Mouse (Mus musculus) liver, embryonic 12.5 days (tissue): ENCODE data around the gene Prex1. TPM values are rescaled to one million over a fixed set of nuclear protein-coding genes. Genes with fewer than 3 reads are reported as not detected.

Source experiments
- ATAC-seq: fragments of 200-750 bp; cut with Nextera tagmentation; 2 replicates; pipeline ENCODE4 v1.8.0; 2017; ENCODE audit warnings: moderate number of reproducible peaks, mild to moderate bottlenecking, moderate library complexity
- H3K27ac ChIP-seq: fragments of 300-500 bp; sonication (generic); 2 replicates; pipeline ENCODE4 v1.5.1; 2016; ENCODE audit warnings: mild to moderate bottlenecking
- H3K27me3 ChIP-seq: fragments of 300-500 bp; sonication (generic); replicated peaks from 2 replicates; pipeline ENCODE4 v1.6.1; 2016; ENCODE audit warnings: mild to moderate bottlenecking, moderate library complexity
- H3K36me3 ChIP-seq: fragments of 300-500 bp; sonication (generic); 2 replicates; pipeline ENCODE4 v1.6.1; 2016; ENCODE audit warnings: mild to moderate bottlenecking, moderate library complexity
- H3K4me1 ChIP-seq: fragments of 300-500 bp; sonication (generic); 2 replicates; pipeline ENCODE4 v1.6.1; 2016
- H3K4me2 ChIP-seq: fragments of 300-500 bp; sonication (generic); 2 replicates; pipeline ENCODE4 v1.6.1; 2016; ENCODE audit warnings: mild to moderate bottlenecking, moderate library complexity
- H3K4me3 ChIP-seq: fragments of 300-500 bp; sonication (generic); 2 replicates; pipeline ENCODE4 v1.5.1; 2016; ENCODE audit warnings: mild to moderate bottlenecking, moderate library complexity
- H3K9ac ChIP-seq: fragments of 300-500 bp; sonication (generic); 2 replicates; pipeline ENCODE4 v1.6.1; 2016; ENCODE audit warnings: mild to moderate bottlenecking, moderate library complexity
- H3K9me3 ChIP-seq: fragments of 300-500 bp; sonication (generic); replicated peaks from 2 replicates; pipeline ENCODE4 v1.6.1; 2016; ENCODE audit warnings: mild to moderate bottlenecking, moderate library complexity
- WGBS: fragments of 180-500 bp; shearing (Covaris S2); methylation state at CpG from one replicate; pipeline ENCODE4 v1.1.7; 2016; ENCODE audit not compliant: insufficient replicate concordance; 5-methylcytosine and 5-hydroxymethylcytosine counted together
- polyA plus RNA-seq: library from polyadenylated mRNA; unstranded; fragments of >200 nt; fragmentation: Nextera tagmentation; extraction: Ambion mirVana; gene quantifications from 2 replicates; pipeline ENCODE4 v1.2.1, GENCODE M21; 2016

The Prex1 gene
- polyA plus RNA-seq, 1 experiment from 2014 or later: 17.5 TPM

- Histone ChIP-seq H3K4me1 (peaks cover 10% of the 10 kb centered on the region), H3K4me3 (no peak overlapping the region), H3K9ac (no peak overlapping the region), H3K9me3 (no peaks in the 10 kb centered on the region), H3K27ac (no peak overlapping the region), H3K27me3 (peaks cover 27% of the 10 kb centered on the region), H3K4me2 (no peak overlapping the region), H3K36me3 (no peaks in the 10 kb centered on the region)
- WGBS: 62% methylated on average over 3 of the region's 3 CpGs
- no peak for ATAC-seq
Measured at GRCm38 (mm10) chr2:166720416-166720815, 6.8 kb upstream of the Prex1 start.

- no peak overlapping the region for H3K4me3 ChIP-seq
- H3K27ac ChIP-seq: no peak overlapping the region
- H3K4me2 ChIP-seq: no peak overlapping the region
- no peak for ATAC-seq
- H3K4me1 ChIP-seq: peaks cover 11% of the 10 kb centered on the region
- no peak overlapping the region for H3K9ac ChIP-seq
- WGBS: 53% methylated on average over 2 of the region's 2 CpGs
- H3K36me3 ChIP-seq: no peaks in the 10 kb centered on the region
- H3K9me3 ChIP-seq: no peaks in the 10 kb centered on the region
- peaks cover 28% of the 10 kb centered on the region for H3K27me3 ChIP-seq
Measured at GRCm38 (mm10) chr2:166719930-166720305, 6.3 kb upstream of the Prex1 start.

- H3K27ac ChIP-seq: no peak overlapping the region
- no peak for ATAC-seq
- WGBS: 65% methylated on average over 1 of the region's 1 CpGs
- H3K9ac ChIP-seq: no peak overlapping the region
- H3K27me3 ChIP-seq: peaks cover 29% of the 10 kb centered on the region
- H3K4me3 ChIP-seq: no peak overlapping the region
- no peak overlapping the region for H3K4me2 ChIP-seq
- peaks cover 16% of the 10 kb centered on the region for H3K4me1 ChIP-seq
- no peaks in the 10 kb centered on the region for H3K36me3 ChIP-seq
- H3K9me3 ChIP-seq: no peaks in the 10 kb centered on the region
Measured at GRCm38 (mm10) chr2:166719301-166719929, 5.8 kb upstream of the Prex1 start.

GRCm38 (mm10) chr2:166716067-166716466 lies 2.4 kb upstream of the Prex1 start:
- no peak for ATAC-seq
- 0 out of 2 replicates have a peak, but pooled peaks cover 12% of the 10 kb centered on the region for H3K27me3 ChIP-seq
- H3K36me3 ChIP-seq: no peaks in the 10 kb centered on the region
- H3K4me3 ChIP-seq: no peak overlapping the region
- H3K27ac ChIP-seq: no peak overlapping the region
- H3K9me3 ChIP-seq: no peaks in the 10 kb centered on the region
- H3K4me2 ChIP-seq: no peak overlapping the region
- peaks cover 40% of the 10 kb centered on the region for H3K4me1 ChIP-seq
- no peak overlapping the region for H3K9ac ChIP-seq
- 76% methylated on average over 7 of the region's 7 CpGs for WGBS

- H3K36me3 ChIP-seq: peaks cover 7% of the 10 kb centered on the region; the same call in 1 of the 2 replicates
- peak overlapping the region; percentile 96 for H3K4me2 ChIP-seq
- 4% methylated on average over 11 of the region's 11 CpGs for WGBS
- ATAC-seq: no peak
- no peak overlapping the region for H3K27ac ChIP-seq
- H3K9me3 ChIP-seq: no peaks in the 10 kb centered on the region
- H3K4me3 ChIP-seq: peak overlapping the region; percentile 93
- peaks cover 49% of the 10 kb centered on the region for H3K4me1 ChIP-seq
- H3K27me3 ChIP-seq: 0 out of 2 replicates have a peak, but pooled peaks cover 12% of the 10 kb centered on the region
- H3K9ac ChIP-seq: peak overlapping the region; percentile 69
Measured at GRCm38 (mm10) chr2:166714427-166714699, 731 bp upstream of the Prex1 start.

- WGBS: 2% methylated on average over 59 of the region's 64 CpGs
- Histone ChIP-seq H3K4me1 (peaks cover 60% of the 10 kb centered on the region), H3K4me2 (peak overlapping the region; percentile 96), H3K36me3 (peaks cover 7% of the 10 kb centered on the region; the same call in 1 of the 2 replicates), H3K27me3 (0 out of 2 replicates have a peak, but pooled peaks cover 8% of the 10 kb centered on the region), H3K4me3 (peak overlapping the region; percentile 93), H3K9ac (peak overlapping the region; percentile 96), H3K27ac (peak overlapping the region; percentile 85), H3K9me3 (no peaks in the 10 kb centered on the region)
- ATAC-seq: peak; percentile 42
Measured at GRCm38 (mm10) chr2:166712801-166713689, 587 bp downstream of the Prex1 start.

- 3% methylated on average over 4 of the region's 4 CpGs for WGBS
- Histone ChIP-seq H3K27me3 (0 out of 2 replicates have a peak, but pooled peaks cover 3% of the 10 kb centered on the region), H3K27ac (peak overlapping the region; percentile 85), H3K9ac (peak overlapping the region; percentile 96), H3K36me3 (peaks cover 7% of the 10 kb centered on the region; the same call in 1 of the 2 replicates), H3K4me2 (peak overlapping the region; percentile 96), H3K4me1 (peaks cover 68% of the 10 kb centered on the region), H3K9me3 (no peaks in the 10 kb centered on the region), H3K4me3 (peak overlapping the region; percentile 93)
- ATAC-seq: no peak
Measured at GRCm38 (mm10) chr2:166712310-166712709, 1.3 kb downstream of the Prex1 start.

- H3K4me3 ChIP-seq: peak overlapping the region; percentile 93
- peak overlapping the region; percentile 85 for H3K27ac ChIP-seq
- H3K4me2 ChIP-seq: peak overlapping the region; percentile 96
- no peaks in the 10 kb centered on the region for H3K9me3 ChIP-seq
- ATAC-seq: no peak
- H3K4me1 ChIP-seq: peaks cover 74% of the 10 kb centered on the region
- H3K27me3 ChIP-seq: 0 out of 2 replicates have a peak, but pooled peaks cover 3% of the 10 kb centered on the region
- WGBS: 22% methylated on average over 7 of the region's 7 CpGs
- peak overlapping the region; percentile 96 for H3K9ac ChIP-seq
- peaks cover 7% of the 10 kb centered on the region; the same call in 1 of the 2 replicates for H3K36me3 ChIP-seq
Measured at GRCm38 (mm10) chr2:166711681-166712132, 1.9 kb downstream of the Prex1 start.

- no peak overlapping the region for H3K4me3 ChIP-seq
- 0 out of 2 replicates have a peak, but pooled peaks cover 1% of the 10 kb centered on the region for H3K27me3 ChIP-seq
- H3K9me3 ChIP-seq: peaks cover 3% of the 10 kb centered on the region
- WGBS: 88% methylated on average over 2 of the region's 2 CpGs
- peaks cover 14% of the 10 kb centered on the region for H3K36me3 ChIP-seq
- no peak for ATAC-seq
- H3K27ac ChIP-seq: peak overlapping the region; percentile 92; the same call in 1 of the 2 replicates
- no peak overlapping the region for H3K9ac ChIP-seq
- H3K4me1 ChIP-seq: peaks cover 90% of the 10 kb centered on the region
- no peak overlapping the region for H3K4me2 ChIP-seq
Measured at GRCm38 (mm10) chr2:166709883-166710282, 3.7 kb downstream of the Prex1 start.

GRCm38 (mm10) chr2:166708304-166708703 lies 5.3 kb downstream of the Prex1 start:
- Histone ChIP-seq H3K27me3 (no peaks in the 10 kb centered on the region), H3K9me3 (peaks cover 8% of the 10 kb centered on the region), H3K36me3 (peaks cover 21% of the 10 kb centered on the region), H3K27ac (peak overlapping the region; percentile 92), H3K4me2 (peak overlapping the region; percentile 66), H3K4me3 (0 out of 2 replicates have a peak overlapping the region, but pooled peaks have one; percentile 5), H3K9ac (peak overlapping the region; percentile 61), H3K4me1 (peaks cover 96% of the 10 kb centered on the region)
- ATAC-seq: peak; percentile 39
- WGBS: 42% methylated on average over 8 of the region's 8 CpGs

- Histone ChIP-seq H3K4me1 (peaks cover 99% of the 10 kb centered on the region), H3K27ac (peak overlapping the region; percentile 92), H3K4me2 (peak overlapping the region; percentile 66), H3K9me3 (peaks cover 8% of the 10 kb centered on the region), H3K27me3 (no peaks in the 10 kb centered on the region), H3K9ac (peak overlapping the region; percentile 61), H3K36me3 (peaks cover 23% of the 10 kb centered on the region), H3K4me3 (peak overlapping the region; percentile 12; the same call in 1 of the 2 replicates)
- ATAC-seq: peak; percentile 82
- WGBS: 13% methylated on average over 2 of the region's 2 CpGs
Measured at GRCm38 (mm10) chr2:166706526-166706925, 7.1 kb downstream of the Prex1 start.

- 17% methylated on average over 3 of the region's 3 CpGs for WGBS
- peak overlapping the region; percentile 77 for H3K4me2 ChIP-seq
- no peaks in the 10 kb centered on the region for H3K27me3 ChIP-seq
- H3K4me3 ChIP-seq: peak overlapping the region; percentile 61
- H3K9me3 ChIP-seq: peaks cover 8% of the 10 kb centered on the region
- H3K27ac ChIP-seq: peak overlapping the region; percentile 98
- ATAC-seq: peak; percentile 88
- peaks cover 98% of the 10 kb centered on the region for H3K4me1 ChIP-seq
- H3K36me3 ChIP-seq: peaks cover 16% of the 10 kb centered on the region
- H3K9ac ChIP-seq: peak overlapping the region; percentile 79
Measured at GRCm38 (mm10) chr2:166703491-166703890, 10.1 kb downstream of the Prex1 start.
